Mouse (Mus musculus) lung, adult 18-20 months (tissue): ENCODE results near the gene Hist1h4b.
"Not testable (repeated sequence)": the region's sequence is repeated elsewhere in the genome, so short reads cannot be mapped to it uniquely, and the experiment has no call there.

Experiments used
- DNase-seq, 2 experiments: peaks; one replicate each; pipeline ENCODE4 v3.0.0; 2022; ENCODE audit warnings: mixed read lengths in 2 of 2

The Hist1h4b gene

GRCm38 (mm10) chr13:23756790-23757189 is at the start of gene Hist1h4b:
TSS of gene Hist1h4b (plus strand) at chr13:23757013.
- DNase-seq = peak; percentile 85 to 92

GRCm38 (mm10) chr13:23708041-23708440 is 48.8 kb upstream of the Hist1h4b start:
- no peak for DNase-seq

GRCm38 (mm10) chr13:23708654-23709053 is 48.2 kb upstream of the Hist1h4b start:
- no peak for DNase-seq

- DNase-seq = no peak
Observed at GRCm38 (mm10) chr13:23709714-23710373, 47.0 kb upstream of the Hist1h4b start.

GRCm38 (mm10) chr13:23710374-23711089 is 46.3 kb upstream of the Hist1h4b start, which contains the start of gene Hfe:
TSS of gene Hfe (minus strand) at chr13:23710854.
- peak; percentile 73 to 75 for DNase-seq

- no peak for DNase-seq
Observed at GRCm38 (mm10) chr13:23716261-23717042, 40.4 kb upstream of the Hist1h4b start.

- DNase-seq = no peak
Observed at GRCm38 (mm10) chr13:23717176-23717575, 39.6 kb upstream of the Hist1h4b start.

- not testable (repeated sequence) for DNase-seq
Observed at GRCm38 (mm10) chr13:23717593-23718245, 39.1 kb upstream of the Hist1h4b start.

GRCm38 (mm10) chr13:23724239-23724638 is 32.6 kb upstream of the Hist1h4b start:
- DNase-seq = no peak

GRCm38 (mm10) chr13:23725213-23725612 is 31.6 kb upstream of the Hist1h4b start:
- no peak for DNase-seq

GRCm38 (mm10) chr13:23728472-23729191 is 28.2 kb upstream of the Hist1h4b start:
- DNase-seq = no peak

GRCm38 (mm10) chr13:23729192-23729525 is 27.7 kb upstream of the Hist1h4b start:
- DNase-seq = no peak

- DNase-seq = no peak
Observed at GRCm38 (mm10) chr13:23729706-23730105, 27.1 kb upstream of the Hist1h4b start.

- peak; percentile 68 to 80 for DNase-seq
Observed at GRCm38 (mm10) chr13:23730479-23730878, 26.3 kb upstream of the Hist1h4b start.

- peak in 1 of 2 experiments; percentile 28 for DNase-seq
Observed at GRCm38 (mm10) chr13:23732156-23732804, 24.5 kb upstream of the Hist1h4b start.

GRCm38 (mm10) chr13:23737091-23737490 is 19.7 kb upstream of the Hist1h4b start:
- DNase-seq = no peak

- DNase-seq = no peak
Observed at GRCm38 (mm10) chr13:23738041-23738440, 18.8 kb upstream of the Hist1h4b start.

- peak; percentile 88 to 90 for DNase-seq
Observed at GRCm38 (mm10) chr13:23738677-23739068, 18.1 kb upstream of the Hist1h4b start, which contains the start of gene Hist1h1c. TSS of gene Hist1h1c (plus strand) at chr13:23738808.

- DNase-seq = peak; percentile 97
Observed at GRCm38 (mm10) chr13:23739069-23739921, 17.5 kb upstream of the Hist1h4b start.

GRCm38 (mm10) chr13:23739922-23740252 is 16.9 kb upstream of the Hist1h4b start:
- DNase-seq = no peak
